Mouse (Mus musculus) olfactory bulb, adult 2 months (tissue): ENCODE measurements around the gene Ppp1r1c.

Experiments
- CTCF ChIP-seq: fragments of 200-500 bp; IDR thresholded peaks from 2 replicates; pipeline ENCODE4 v1.5.1; 2012; ENCODE audit warnings: low read depth, mild to moderate bottlenecking, low read length, moderate library complexity; ENCODE audit not compliant: insufficient read depth
- POLR2A ChIP-seq: fragments of 200-500 bp; IDR thresholded peaks from 2 replicates; pipeline ENCODE4 v1.6.1; 2012; ENCODE audit warnings: mild to moderate bottlenecking, low read depth, low read length, moderate library complexity; ENCODE audit not compliant: insufficient read depth

DNA sequence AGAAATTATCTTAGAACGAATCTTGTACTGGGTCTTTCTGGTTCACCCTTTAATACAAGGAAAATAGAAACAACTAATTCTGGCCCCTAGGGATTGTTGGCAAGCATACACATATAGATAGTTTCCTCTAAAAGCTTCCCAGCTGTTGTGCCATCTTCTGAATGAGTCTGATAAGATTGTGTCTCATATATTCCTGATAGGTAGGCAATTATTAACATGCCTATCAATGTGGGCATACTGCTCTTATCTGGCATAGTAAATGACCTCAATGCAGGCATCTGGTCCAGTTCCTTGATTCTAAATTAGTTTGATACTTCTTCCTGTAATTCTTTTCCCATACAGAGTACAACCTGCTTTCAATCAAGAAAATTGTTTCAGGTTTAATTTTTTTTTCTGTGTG lies 14.8 kb downstream of the Ppp1r1c start:
- TF ChIP-seq CTCF (no peak), POLR2A (no peak)
